Mouse (Mus musculus) CD4-positive, CD25-positive, alpha-beta regulatory T cell, adult 4 months (primary cell): Measurements from ENCODE around the gene Ror1. TPM values are rescaled to one million over a fixed set of nuclear protein-coding genes. Genes with fewer than 3 reads are reported as not detected.

Experiments
- ATAC-seq: one replicate; pipeline ENCODE4 v1.8.0; 2017
- polyA plus RNA-seq, 2 experiments: library from polyadenylated mRNA; unstranded; fragments of 100-300 nt; shearing (Covaris generic); gene quantifications; one replicate each; pipeline ENCODE4 v1.2.1; 2017

Ror1 gene
- polyA plus RNA-seq, 2 experiments from 2014 or later = not detected

DNA sequence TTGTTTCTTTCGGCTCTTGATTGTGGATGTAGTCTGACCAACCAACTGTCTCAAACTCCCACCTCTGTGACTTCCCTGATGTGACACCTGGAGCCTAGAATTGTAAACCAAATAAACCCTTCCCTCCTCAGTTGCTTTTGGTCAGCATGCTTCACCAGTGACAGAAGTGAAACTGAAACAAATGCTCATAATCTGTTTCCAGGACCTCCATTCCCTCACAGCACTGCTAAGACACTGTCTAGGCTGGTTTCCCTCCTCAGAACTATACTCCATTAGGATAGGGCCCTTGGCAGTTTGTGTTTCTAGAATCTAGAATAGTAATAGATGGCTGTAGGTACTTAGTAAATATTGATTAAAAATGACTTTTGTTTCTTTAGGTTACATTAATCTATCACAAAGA is 168.3 kb downstream of the Ror1 start:
- no peak for ATAC-seq

GRCm38 (mm10) chr4:100271059-100271735 is 175.6 kb downstream of the Ror1 start:
- no peak for ATAC-seq

DNA sequence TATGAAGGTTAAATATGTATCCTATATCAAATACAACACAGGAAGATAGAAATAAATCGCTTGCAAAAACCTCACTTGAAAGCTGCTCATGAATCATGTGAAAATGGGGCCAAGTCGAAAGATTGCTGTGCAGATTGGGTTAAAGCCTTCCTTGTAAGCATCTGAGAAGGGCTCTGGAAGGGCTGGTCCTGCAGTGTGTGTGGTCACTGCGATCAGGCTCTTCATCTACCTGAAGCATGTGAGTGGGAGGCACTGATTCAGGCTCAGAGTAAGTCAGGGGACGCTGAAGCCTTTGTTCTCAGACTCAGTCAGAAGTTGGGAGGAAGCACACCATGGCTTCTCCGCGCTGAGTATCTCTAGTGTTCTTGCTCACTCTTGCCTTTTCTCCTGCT is 176.1 kb downstream of the Ror1 start:
- ATAC-seq = no peak

GRCm38 (mm10) chr4:100273356-100273755 is 177.8 kb downstream of the Ror1 start:
- no peak for ATAC-seq

DNA sequence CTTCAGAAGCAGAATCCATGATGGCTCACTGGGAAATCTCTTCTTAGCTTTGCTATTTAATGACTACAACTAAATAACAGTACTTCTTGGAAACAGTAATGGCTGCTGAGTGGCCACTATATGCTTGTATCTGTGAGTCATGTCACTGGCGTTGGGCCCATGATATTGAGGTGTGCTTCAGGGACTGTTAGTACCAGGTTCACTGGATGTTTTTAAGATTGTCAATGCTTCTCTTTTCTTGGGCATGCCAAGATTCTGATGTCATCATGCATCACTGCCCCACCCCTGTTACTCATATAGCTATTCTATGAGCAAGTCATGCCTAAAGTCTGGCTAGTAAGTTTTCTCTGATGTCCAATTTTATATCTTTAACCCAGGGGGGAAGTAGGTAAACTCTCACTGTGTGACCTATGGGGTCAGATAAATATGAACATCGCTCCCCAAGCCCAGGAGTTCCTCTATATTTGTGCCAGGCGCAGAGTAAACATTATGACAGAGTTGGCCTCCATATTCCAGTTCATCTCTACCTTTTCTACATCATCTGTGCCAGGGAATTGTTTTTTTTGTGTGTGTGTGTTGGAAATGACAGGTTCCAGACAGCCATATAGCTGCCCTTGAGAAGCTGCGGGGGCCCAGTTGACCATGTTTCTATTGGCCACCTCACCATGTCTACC is 178.4 kb downstream of the Ror1 start:
- no peak for ATAC-seq

- no peak for ATAC-seq
Measured at GRCm38 (mm10) chr4:100276482-100276881, 180.9 kb downstream of the Ror1 start.

- no peak for ATAC-seq
Measured at GRCm38 (mm10) chr4:100276970-100277369, 181.4 kb downstream of the Ror1 start.

GRCm38 (mm10) chr4:100283171-100283880 is 187.7 kb downstream of the Ror1 start:
- ATAC-seq = no peak

GRCm38 (mm10) chr4:100284528-100284927 is 188.9 kb downstream of the Ror1 start:
- no peak for ATAC-seq

DNA sequence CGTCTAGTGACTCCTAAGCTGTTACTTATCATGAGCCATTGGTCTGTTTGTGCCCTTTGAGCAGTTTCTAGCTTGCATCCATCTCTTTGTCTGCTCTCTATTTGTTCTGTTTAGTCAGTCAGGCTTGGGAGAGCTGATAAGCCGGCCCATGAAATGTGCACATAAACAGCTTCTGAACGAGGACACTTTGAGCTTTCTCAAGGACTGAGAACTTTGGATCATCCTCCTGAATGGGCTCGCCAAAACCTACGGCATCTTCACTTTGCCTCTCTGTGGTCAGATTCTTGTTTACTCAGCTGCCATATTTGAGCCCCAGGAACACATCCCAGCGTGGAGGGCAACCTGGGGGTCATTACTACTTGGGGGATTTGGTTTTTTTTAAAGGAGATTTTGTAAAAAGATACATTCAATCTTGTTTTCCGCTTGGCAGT is 190.5 kb downstream of the Ror1 start:
- no peak for ATAC-seq

- ATAC-seq = no peak
Measured at GRCm38 (mm10) chr4:100286800-100287199, 191.2 kb downstream of the Ror1 start.

- no peak for ATAC-seq
Measured at GRCm38 (mm10) chr4:100287829-100288228, 192.2 kb downstream of the Ror1 start.

GRCm38 (mm10) chr4:100291015-100291651 is 195.5 kb downstream of the Ror1 start:
- ATAC-seq = no peak

- no peak for ATAC-seq
Measured at GRCm38 (mm10) chr4:100297678-100298077, 202.1 kb downstream of the Ror1 start.

DNA sequence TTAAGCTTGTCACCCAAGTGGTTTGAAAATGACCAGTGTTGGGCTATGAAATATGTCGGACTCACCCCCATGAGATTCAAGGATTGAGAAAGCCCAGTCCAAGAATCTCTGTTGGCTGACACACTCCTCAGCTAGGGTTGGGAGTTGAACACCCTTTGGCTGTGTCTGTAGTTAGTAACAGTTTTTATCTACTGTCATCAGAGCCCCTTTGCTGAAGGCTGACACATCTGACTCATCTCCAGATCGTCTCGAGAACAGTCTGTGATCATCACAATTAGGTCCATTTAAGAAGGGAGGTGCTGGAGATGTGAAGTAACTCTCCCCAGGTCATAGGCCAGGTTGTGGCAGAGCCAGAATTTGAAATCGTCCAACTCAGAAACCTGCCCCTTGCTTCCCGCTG is 203.0 kb downstream of the Ror1 start:
- no peak for ATAC-seq

DNA sequence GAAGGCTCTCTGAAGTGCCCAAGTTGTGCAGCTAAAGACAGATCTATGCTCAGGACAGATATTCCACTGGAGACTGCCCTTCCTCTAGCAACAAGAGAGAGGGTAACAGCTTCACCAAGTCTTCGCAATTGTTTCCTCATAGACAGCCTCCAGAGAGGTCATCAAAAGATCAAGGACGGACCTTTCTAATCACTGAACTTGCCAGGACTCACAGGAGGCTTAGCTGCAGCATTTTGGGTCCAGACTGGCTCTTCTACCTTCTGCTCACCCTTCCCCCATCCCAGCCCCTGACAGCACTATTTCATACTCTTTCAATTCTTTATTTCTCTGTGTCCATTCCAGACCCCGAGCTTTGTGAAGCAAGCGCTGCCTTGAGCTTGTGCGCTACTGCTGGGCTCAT is 204.6 kb downstream of the Ror1 start:
- no peak for ATAC-seq

GRCm38 (mm10) chr4:100301423-100301822 is 205.8 kb downstream of the Ror1 start:
- ATAC-seq = no peak

DNA sequence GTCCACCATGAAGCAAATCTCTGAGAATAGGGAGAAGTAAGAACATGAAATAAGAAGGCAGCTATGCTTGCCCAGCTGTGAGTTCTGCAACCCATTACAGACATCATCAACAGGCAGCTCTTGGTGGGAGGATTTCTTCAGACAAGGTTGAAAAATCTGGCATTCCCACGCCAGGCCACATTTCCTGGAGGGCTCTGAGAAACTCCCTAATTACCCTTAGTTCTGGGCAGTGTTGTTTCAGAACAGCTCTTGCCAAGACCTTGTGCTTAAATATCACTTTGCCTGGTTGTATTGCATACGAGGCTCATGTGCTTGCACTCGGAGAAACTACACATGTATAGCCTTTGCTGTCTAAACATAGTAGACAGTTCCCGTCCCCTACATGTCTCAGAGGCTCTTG is 211.8 kb downstream of the Ror1 start:
- no peak for ATAC-seq

GRCm38 (mm10) chr4:100311775-100312537 is 216.4 kb downstream of the Ror1 start:
- no peak for ATAC-seq

DNA sequence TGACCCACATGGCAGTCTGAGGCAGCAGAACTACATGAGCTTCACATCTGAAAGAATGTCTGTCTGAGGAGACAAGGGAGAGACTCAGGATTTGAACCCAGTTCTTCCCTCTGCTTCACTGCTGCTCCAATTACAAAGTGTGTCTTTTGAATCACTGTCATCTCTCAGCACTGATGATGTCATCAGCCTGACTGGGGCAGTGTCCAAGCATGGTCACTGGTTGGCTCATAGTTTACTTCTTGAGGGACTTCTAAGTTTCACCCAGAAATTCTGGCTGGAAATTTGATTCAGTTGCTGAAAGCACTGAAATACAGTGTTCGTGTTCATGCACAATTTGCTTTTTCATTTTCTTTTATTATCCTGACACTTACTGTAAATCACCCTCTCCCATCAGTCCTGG is 219.5 kb downstream of the Ror1 start:
- ATAC-seq = no peak

- no peak for ATAC-seq
Measured at GRCm38 (mm10) chr4:100321758-100322157, 226.2 kb downstream of the Ror1 start.

- ATAC-seq = no peak
Measured at GRCm38 (mm10) chr4:100324719-100325515, 229.3 kb downstream of the Ror1 start.
